Mouse (Mus musculus) intestine, postnatal 0 days (tissue): ENCODE measurements at regions not wholly inside any gene's neighbourhood (a gene's known extent, or its start where the extent isn't known, plus 50 kb on each side); places are given as distances from the start of the nearest gene placed in this dataset.

Source experiments
- ATAC-seq: fragments of 200-750 bp; cut with Nextera tagmentation; 2 replicates; pipeline ENCODE4 v1.8.0; 2017; ENCODE audit warnings: mild to moderate bottlenecking, moderate TSS enrichment, moderate library complexity
- H3K27ac ChIP-seq: fragments of 300-500 bp; sonication (generic); 2 replicates; pipeline ENCODE4 v1.5.1; 2014; ENCODE audit warnings: mild to moderate bottlenecking, low read depth, low read length, moderate library complexity
- H3K27me3 ChIP-seq: fragments of 300-500 bp; sonication (generic); replicated peaks from 2 replicates; pipeline ENCODE4 v1.6.1; 2014; ENCODE audit warnings: low read length, mixed read lengths; ENCODE audit not compliant: control insufficient read depth, insufficient read depth
- H3K36me3 ChIP-seq: fragments of 300-500 bp; sonication (generic); 2 replicates; pipeline ENCODE4 v1.6.1; 2014; ENCODE audit warnings: mild to moderate bottlenecking, moderate library complexity; ENCODE audit not compliant: control insufficient read depth, insufficient read depth
- H3K4me1 ChIP-seq: fragments of 300-500 bp; sonication (generic); replicated peaks from 2 replicates; pipeline ENCODE4 v1.6.1; 2014; ENCODE audit warnings: antibody characterized with exemption, low read length, mixed read lengths; ENCODE audit not compliant: control insufficient read depth, insufficient read depth
- H3K4me2 ChIP-seq: fragments of 300-500 bp; sonication (generic); replicated peaks from 2 replicates; pipeline ENCODE4 v1.6.1; 2014; ENCODE audit warnings: low read depth, mild to moderate bottlenecking, moderate library complexity
- H3K4me3 ChIP-seq: fragments of 300-500 bp; sonication (generic); 2 replicates; pipeline ENCODE4 v1.5.1; 2014; ENCODE audit warnings: low read depth, low read length
- H3K9ac ChIP-seq: fragments of 300-500 bp; sonication (generic); 2 replicates; pipeline ENCODE4 v1.6.1; 2014; ENCODE audit warnings: mild to moderate bottlenecking, low read depth, low read length
- H3K9me3 ChIP-seq: fragments of 300-500 bp; sonication (generic); 2 replicates; pipeline ENCODE4 v1.6.1; 2016; ENCODE audit warnings: mixed run types; ENCODE audit not compliant: control insufficient read depth
- CTCF ChIP-seq: sonication (generic); IDR thresholded peaks from 2 replicates; pipeline ENCODE4 v1.5.1; 2016; ENCODE audit warnings: low read depth, mild to moderate bottlenecking, control low read depth, antibody characterized with exemption, moderate library complexity
- WGBS: fragments of 180-500 bp; shearing (Covaris S2); extraction: QIAGEN DNeasy Blood & Tissue Kit; methylation state at CpG from one replicate; pipeline ENCODE4 v1.1.7; 2014; 5-methylcytosine and 5-hydroxymethylcytosine counted together

DNA sequence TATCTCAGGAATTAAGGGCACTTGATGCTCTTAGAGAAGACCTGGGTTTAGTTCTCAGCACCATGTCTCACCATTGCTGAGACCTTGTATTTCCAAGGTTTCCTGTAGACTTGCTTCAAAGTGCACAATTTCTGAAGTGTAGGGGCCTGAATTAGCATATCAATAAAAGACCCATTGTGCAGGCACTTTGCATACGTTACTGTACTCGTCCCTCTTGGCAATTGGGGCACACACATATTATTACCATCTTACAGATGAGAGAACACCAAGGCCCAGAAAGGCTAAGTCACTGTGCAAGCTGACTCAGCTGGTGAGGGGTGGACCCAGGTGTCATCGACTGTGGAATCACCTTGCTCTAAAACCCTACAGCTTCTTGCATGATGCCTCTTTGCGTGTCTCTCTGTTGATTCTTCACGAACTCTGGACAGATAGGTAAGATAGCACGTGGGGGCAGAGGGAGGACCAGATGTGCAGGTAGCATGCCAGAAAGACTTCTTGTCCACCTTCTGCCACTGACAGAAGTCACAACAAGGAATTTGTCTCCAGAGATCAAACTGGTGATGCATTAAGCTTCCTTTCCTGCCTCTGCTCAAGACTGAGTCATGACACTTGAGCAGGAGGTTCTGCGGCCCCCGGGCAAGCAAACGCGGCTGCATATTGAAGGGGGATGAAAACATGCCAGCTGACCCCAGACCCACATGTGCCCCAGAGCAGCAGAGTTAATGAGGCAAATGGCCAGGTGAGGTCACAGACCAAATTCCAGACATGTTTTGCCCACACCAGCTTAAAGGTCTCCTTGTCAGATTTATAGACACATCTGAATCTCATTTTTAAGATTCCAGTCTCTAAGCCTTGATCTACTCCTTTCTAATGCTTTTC, 167.7 kb upstream of the Tut7 start:
- TF ChIP-seq CTCF, result no peak
- no peak for ATAC-seq
- no peaks in the 10 kb centered on the region for H3K9me3 ChIP-seq
- WGBS, result 71% methylated on average over 10 of the region's 10 CpGs
- H3K4me1 ChIP-seq, result no peaks in the 10 kb centered on the region
- H3K9ac ChIP-seq, result no peak overlapping the region
- no peaks in the 10 kb centered on the region for H3K27me3 ChIP-seq
- H3K4me3 ChIP-seq, result no peak overlapping the region
- H3K36me3 ChIP-seq, result no peaks in the 10 kb centered on the region
- H3K27ac ChIP-seq, result no peak overlapping the region
- H3K4me2 ChIP-seq, result no peak overlapping the region

DNA sequence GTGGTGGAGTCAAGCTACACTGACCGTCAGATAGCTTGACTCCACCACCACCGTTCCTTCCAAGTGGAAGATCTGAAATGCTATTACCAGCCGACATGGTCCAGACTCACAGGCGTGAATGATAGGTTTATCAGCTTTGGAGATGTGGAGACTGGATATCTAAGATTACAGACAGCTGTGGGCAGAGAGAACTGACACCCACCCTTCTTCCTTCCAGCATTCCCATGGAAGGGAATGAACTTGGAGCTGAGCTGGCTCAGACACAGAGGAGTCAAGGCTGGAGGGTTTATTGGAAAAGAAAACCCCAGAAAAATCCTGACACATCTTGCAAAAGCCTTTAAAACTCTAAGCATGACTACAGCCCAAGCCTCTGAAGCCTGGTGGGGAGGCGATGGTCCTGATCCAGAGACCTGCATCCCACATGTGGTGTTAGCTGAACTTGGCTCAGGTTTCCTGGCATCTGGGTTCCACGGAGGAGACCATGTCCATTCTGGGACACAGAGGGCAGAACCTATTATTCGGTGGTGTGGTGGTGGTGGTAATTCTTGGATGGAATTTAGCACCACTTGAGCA, 165.5 kb upstream of the Tut7 start:
- H3K4me2 ChIP-seq, result no peak overlapping the region
- H3K9me3 ChIP-seq, result no peaks in the 10 kb centered on the region
- no peaks in the 10 kb centered on the region for H3K4me1 ChIP-seq
- ATAC-seq, result no peak
- no peak for TF ChIP-seq CTCF
- no peaks in the 10 kb centered on the region for H3K36me3 ChIP-seq
- H3K27me3 ChIP-seq, result no peaks in the 10 kb centered on the region
- no peak overlapping the region for H3K9ac ChIP-seq
- H3K27ac ChIP-seq, result no peak overlapping the region
- WGBS, result 81% methylated on average over 7 of the region's 7 CpGs
- no peak overlapping the region for H3K4me3 ChIP-seq

DNA sequence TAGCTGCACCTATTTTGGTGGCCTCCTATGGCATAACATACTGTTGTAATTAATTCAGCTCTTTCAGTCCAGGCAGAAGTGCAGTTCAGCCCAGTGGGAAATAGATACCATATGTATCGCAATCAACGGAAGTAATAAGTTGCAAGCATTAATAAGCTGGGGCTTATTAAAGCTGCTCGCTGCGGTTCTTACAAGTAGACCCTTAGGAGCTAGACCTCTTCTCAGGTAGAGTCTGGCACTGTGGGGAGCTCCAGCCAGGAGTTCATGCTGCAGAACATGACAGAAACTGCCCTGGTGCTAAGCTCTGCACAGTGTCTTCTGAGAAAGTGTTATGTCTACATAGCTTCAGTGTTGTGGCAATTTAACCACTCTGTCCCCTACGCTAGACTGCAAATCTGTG, 153.5 kb upstream of the Tut7 start:
- no peaks in the 10 kb centered on the region for H3K36me3 ChIP-seq
- no peak for ATAC-seq
- no peak for TF ChIP-seq CTCF
- H3K27ac ChIP-seq, result no peak overlapping the region
- 92% methylated on average over 5 of the region's 5 CpGs for WGBS
- no peak overlapping the region for H3K9ac ChIP-seq
- H3K27me3 ChIP-seq, result 0 out of 2 replicates have a peak, but pooled peaks cover 6% of the 10 kb centered on the region
- H3K9me3 ChIP-seq, result 0 out of 2 replicates have a peak, but pooled peaks cover 3% of the 10 kb centered on the region
- H3K4me3 ChIP-seq, result no peak overlapping the region
- H3K4me1 ChIP-seq, result no peaks in the 10 kb centered on the region
- no peak overlapping the region for H3K4me2 ChIP-seq

DNA sequence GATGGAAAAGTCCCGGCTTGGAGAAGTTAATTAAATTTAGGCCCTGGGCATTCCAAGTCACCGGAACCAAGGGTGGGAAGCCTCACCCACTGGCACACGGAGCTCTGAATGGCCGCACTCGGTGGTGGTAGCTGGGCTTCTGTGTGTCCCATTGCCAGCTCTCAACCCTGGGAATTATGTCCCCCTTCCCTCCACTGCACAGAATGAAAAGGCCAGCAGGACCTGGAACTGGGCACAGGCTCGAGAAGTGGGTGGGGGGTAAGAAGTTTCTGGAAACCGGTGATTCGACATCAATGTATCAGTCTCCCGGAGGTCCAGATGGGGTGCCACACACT, 149.1 kb upstream of the Tut7 start:
- TF ChIP-seq CTCF, result no peak
- 70% methylated on average over 9 of the region's 9 CpGs for WGBS
- Histone ChIP-seq H3K36me3 (no peaks in the 10 kb centered on the region), H3K27me3 (0 out of 2 replicates have a peak, but pooled peaks cover 6% of the 10 kb centered on the region), H3K4me3 (no peak overlapping the region), H3K9ac (no peak overlapping the region), H3K4me2 (no peak overlapping the region), H3K9me3 (no peaks in the 10 kb centered on the region), H3K27ac (no peak overlapping the region), H3K4me1 (no peaks in the 10 kb centered on the region)
- no peak for ATAC-seq

DNA sequence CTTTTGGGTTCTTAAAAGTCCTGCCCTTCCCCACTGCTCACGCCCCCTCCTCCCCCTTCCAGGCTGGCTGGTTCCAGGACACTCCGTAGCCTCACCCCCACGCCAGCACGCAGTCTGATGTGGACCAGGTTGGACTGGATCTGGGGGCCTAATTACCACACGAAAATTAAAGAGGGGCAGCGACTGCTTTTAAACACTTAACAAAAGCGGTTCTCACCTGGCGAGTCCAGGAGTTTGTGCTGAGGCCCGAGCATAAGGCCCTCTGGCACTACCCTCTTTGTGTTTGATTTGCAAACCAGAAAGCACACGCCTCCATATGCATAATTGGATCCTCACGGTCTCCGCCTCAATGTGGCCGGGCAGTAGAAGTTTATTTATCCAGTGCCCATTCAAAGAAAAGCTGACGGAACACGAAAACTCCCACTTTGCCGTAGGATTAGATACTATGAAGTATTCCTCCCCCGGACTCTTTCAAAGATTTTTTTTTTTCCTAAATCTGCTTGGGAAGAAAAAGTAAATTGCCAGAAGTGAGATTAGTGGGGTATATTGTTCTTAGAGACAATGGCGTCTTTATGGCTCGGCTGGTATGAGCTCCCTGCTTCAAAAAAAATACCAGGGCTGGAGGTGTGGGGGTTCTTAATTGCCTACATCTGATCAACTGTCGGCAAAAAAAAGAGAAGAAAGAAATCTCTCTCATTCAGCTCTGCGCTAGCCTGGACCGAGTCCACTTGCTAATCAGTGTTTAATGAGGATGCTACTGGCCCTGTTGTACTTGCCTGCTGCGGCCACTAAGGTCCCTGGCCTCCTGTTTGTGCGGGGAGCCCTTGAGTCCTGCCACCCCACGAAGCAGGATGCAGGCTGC, 148.5 kb upstream of the Tut7 start:
- Histone ChIP-seq H3K36me3 (no peaks in the 10 kb centered on the region), H3K27me3 (0 out of 2 replicates have a peak, but pooled peaks cover 6% of the 10 kb centered on the region), H3K9ac (no peak overlapping the region), H3K4me3 (0 out of 2 replicates have a peak overlapping the region, but pooled peaks have one; percentile 3), H3K9me3 (no peaks in the 10 kb centered on the region), H3K27ac (no peak overlapping the region), H3K4me1 (no peaks in the 10 kb centered on the region), H3K4me2 (peak overlapping the region; percentile 39)
- TF ChIP-seq CTCF, result no peak
- ATAC-seq, result no peak
- 17% methylated on average over 25 of the region's 25 CpGs for whole genome bisulfite sequencing

DNA sequence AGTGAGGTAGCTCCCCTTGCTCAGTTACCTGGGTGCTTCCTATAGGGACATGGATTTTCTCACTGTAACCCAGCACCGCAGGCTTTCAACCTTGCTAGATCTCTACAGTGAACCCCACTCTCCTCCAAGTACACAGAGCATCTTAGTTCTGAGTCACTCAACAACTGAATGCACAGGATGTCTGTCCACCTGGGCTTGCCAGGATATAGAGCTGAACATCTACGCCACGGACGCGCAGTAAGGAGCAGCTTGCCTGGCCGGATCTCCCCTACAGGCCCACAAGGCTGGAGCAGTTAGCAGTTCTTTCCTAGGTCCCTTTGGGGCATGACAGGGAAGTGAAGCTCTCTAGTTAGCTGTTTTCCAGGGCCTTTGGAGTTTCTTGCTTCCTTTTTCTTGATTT, 147.5 kb upstream of the Tut7 start:
- H3K4me1 ChIP-seq, result no peaks in the 10 kb centered on the region
- no peak overlapping the region for H3K9ac ChIP-seq
- 0 out of 2 replicates have a peak, but pooled peaks cover 6% of the 10 kb centered on the region for H3K27me3 ChIP-seq
- no peak for ATAC-seq
- H3K36me3 ChIP-seq, result no peaks in the 10 kb centered on the region
- H3K27ac ChIP-seq, result no peak overlapping the region
- TF ChIP-seq CTCF, result no peak
- 68% methylated on average over 6 of the region's 6 CpGs for WGBS
- H3K4me2 ChIP-seq, result no peak overlapping the region
- no peaks in the 10 kb centered on the region for H3K9me3 ChIP-seq
- no peak overlapping the region for H3K4me3 ChIP-seq
